Mouse (Mus musculus): ENCODE results near the gene Tiam1.

Tiam1 gene

DNA sequence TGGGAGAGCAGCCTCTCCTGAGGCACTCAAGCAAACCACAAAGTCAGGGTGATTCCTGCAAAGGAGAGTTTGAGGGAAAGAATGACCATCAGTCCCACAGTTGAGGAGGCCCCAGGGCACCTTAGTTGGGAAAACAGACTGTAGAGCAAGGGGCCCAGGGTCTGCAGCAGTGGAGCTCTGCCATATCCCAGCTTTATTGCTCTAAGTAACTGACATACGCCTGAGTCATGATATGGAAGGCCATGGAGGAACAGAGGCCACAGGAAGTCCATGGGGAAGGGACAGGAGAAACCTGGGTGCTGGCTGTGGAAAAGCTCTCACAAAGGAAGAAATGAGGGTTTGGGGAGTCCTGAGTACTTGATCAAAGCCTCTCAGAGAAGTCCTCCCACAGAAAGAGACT lies 189.5 kb downstream of the Tiam1 start:
- no peak for DNase-seq (ENCODE audit: low spot score in 2 of 2)

GRCm38 (mm10) chr16:89952821-89953220 lies 190.7 kb downstream of the Tiam1 start:
- no peak for DNase-seq (ENCODE audit: low spot score in 2 of 2)

- no peak for DNase-seq (ENCODE audit: low spot score in 2 of 2)
Observed at GRCm38 (mm10) chr16:89950754-89951153, 192.8 kb downstream of the Tiam1 start.

GRCm38 (mm10) chr16:89950251-89950650 lies 193.3 kb downstream of the Tiam1 start:
- no peak for DNase-seq (ENCODE audit: low spot score in 2 of 2)

GRCm38 (mm10) chr16:89948040-89948439 lies 195.5 kb downstream of the Tiam1 start:
- DNase-seq (ENCODE audit: low spot score in 2 of 2), result no peak

DNA sequence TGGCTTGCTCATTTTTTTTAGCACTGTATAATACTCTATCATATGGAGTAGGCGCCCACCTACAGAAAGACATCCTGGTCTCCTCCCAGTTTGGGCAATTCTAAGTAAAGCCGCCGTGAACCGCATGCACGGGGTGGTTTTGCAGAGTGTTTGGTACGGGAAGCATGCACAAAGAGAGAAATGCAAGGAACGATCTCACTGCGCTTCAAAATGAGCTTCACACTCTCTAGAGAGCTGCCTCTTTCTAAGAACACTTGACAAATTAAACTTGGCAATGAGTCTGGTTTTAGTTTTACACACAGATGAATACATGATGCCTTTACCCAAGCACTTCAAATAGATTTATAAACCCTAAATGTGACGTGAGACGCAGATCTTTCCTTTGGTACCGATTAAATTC lies 196.8 kb downstream of the Tiam1 start:
- no peak for DNase-seq (ENCODE audit: low spot score in 2 of 2)

GRCm38 (mm10) chr16:89944604-89945283 lies 198.8 kb downstream of the Tiam1 start:
- no peak for DNase-seq (ENCODE audit: low spot score in 2 of 2)

DNA sequence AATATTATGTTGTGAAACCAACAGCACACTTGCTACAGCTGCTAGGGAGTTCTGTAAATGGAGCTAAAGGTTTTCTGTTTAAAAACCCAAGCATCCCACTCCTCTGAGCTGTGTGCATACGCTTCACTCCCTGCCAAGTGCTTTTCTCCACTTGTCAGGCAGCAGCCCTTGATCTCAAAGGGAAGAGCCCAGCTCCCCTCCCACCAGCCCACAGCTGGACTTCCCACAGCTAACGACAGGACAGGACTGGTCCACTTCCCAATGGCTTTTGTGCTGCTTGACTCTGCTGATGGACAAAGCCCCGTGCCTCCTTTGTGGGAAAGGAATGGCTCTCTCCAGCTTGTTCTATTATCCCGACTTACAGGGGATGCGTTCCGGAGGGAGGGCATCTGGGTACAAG lies 199.5 kb downstream of the Tiam1 start:
- DNase-seq (ENCODE audit: low spot score in 2 of 2), result no peak

- DNase-seq (ENCODE audit: low spot score in 2 of 2), result no peak
Observed at GRCm38 (mm10) chr16:89943267-89943971, 200.2 kb downstream of the Tiam1 start.

DNA sequence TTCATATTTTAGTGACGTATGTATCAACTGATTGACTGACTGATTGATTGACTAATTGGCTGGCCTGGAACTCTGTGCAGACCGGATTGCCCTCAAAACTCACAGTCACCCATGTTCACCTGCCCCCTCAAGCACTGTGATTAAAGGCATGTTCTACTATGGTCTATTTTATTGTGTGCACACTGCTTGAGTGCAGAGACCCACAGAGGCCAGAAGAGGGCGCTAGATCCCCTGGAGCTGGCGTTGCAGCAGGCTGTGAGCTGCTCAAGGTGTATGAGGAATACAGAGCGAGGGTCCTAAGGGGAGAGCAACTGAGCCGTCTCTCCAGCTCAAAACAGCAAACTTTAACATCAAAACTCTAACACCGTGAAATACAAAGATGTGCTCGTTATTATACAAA lies 202.9 kb downstream of the Tiam1 start:
- DNase-seq (ENCODE audit: low spot score in 2 of 2), result no peak

DNA sequence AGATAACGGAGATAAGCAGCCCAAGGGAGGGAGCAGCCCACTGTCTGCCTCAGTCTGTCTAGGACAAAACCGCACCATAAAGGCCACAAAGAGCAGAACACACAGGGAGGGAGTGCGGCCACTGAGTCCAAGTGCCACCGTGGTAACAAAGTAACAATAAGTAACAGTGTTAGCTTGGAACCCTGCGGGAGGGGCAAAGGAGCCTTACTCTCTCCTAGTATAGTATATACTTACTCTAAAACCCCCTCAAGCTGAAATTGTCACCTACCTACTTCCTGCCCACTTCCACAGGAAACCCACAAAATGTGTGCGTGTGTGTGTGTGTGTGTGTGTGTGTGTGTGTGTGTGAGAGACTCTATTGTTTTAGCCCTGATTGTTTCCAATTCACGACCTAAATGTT lies 205.3 kb downstream of the Tiam1 start:
- DNase-seq (ENCODE audit: low spot score in 2 of 2), result no peak

GRCm38 (mm10) chr16:89936571-89936970 lies 207.0 kb downstream of the Tiam1 start:
- DNase-seq (ENCODE audit: low spot score in 2 of 2), result no peak

GRCm38 (mm10) chr16:89935398-89935797 lies 208.2 kb downstream of the Tiam1 start:
- no peak for DNase-seq (ENCODE audit: low spot score in 2 of 2)

- DNase-seq (ENCODE audit: low spot score in 2 of 2), result no peak
Observed at GRCm38 (mm10) chr16:89934616-89935015, 209.0 kb downstream of the Tiam1 start.

DNA sequence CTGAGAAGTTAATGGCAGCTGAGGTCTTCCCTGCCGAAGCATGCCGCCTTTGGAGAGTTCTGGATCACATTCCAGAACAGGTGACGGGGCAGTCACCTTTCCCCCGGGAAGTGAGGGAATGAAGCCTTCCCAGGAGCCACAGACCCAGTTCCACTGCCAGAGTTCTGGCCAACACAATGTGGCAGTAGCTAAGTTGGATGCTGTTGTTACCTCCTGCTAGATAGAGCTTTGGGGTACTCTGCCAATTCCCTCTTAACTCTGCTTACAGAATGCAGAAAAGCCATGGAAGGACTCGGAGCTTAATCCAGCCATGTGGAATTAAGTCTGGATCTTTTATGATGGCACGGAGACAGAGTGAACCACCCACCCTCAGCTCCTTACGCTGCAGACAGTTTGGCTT lies 209.6 kb downstream of the Tiam1 start:
- no peak for DNase-seq (ENCODE audit: low spot score in 2 of 2)

GRCm38 (mm10) chr16:89928611-89929010 lies 215.0 kb downstream of the Tiam1 start:
- no peak for DNase-seq (ENCODE audit: low spot score in 2 of 2)

GRCm38 (mm10) chr16:89924249-89924890 lies 219.2 kb downstream of the Tiam1 start:
- DNase-seq (ENCODE audit: low spot score in 2 of 2), result no peak

GRCm38 (mm10) chr16:89923311-89923710 lies 220.3 kb downstream of the Tiam1 start:
- peak in 1 of 2 experiments; percentile 42 for DNase-seq (ENCODE audit: low spot score in 2 of 2)

DNA sequence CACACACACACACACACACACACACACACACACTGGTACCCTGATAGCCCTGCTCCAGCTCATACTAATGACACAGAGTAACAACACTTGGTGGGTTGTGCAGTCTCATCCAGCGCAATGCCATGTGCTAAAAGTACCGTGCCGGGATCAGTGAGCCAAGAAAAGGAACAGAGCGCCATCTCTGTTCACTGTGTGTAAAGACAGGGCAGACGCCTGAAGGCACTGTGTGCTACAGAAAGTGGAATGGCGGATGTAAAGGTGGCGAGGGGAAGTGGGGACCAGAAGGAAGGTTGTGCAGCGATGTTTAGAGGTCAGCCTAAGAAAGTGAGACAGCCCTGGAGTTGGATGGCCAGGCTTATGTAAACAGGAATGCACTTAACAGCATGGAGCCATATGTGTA lies 221.1 kb downstream of the Tiam1 start:
- DNase-seq (ENCODE audit: low spot score in 2 of 2), result peak in 1 of 2 experiments; percentile 57

DNA sequence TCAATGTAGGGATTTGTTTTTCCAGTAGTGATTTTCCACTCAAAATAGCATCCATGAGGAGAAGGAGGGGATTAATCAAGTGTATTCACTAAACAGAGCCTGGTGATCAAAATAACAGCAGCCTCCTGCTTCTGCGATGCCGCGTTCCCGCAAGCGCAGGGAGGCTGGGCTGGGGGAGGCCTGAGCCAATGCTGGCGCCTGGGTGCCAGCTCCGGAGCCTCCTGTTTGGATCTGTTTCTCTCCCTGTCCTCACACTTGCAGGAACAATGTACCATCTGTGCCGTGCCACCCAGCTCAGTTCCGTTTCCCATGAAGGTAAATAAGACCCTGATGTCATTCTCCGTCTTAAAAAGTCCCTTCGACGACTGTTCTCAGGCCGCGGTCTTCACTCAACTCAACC lies 222.2 kb downstream of the Tiam1 start:
- peak in 1 of 2 experiments; percentile 74 for DNase-seq (ENCODE audit: low spot score in 2 of 2)

DNA sequence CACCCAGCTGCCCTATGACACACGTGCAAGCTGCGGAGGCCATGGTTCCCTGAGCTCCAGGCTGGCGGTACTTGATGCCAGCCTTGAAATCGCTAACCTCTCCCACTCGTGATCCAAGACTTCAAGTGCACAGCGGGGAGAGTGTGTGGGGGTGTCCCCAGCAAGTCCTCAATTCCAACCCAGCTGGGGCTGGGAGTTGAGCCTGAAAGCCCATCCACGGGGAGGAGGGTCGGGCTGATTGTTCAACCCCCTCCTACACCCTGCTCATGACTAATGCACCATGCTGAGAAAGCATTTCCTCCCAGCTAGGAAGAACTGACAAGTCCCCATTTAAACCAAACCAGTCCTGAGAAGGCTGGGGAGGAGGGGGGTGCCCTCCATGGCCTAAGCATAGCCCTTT lies 223.2 kb downstream of the Tiam1 start:
- peak in 1 of 2 experiments; percentile 48 for DNase-seq (ENCODE audit: low spot score in 2 of 2)

GRCm38 (mm10) chr16:89917404-89917803 lies 226.2 kb downstream of the Tiam1 start:
- no peak for DNase-seq (ENCODE audit: low spot score in 2 of 2)

DNA sequence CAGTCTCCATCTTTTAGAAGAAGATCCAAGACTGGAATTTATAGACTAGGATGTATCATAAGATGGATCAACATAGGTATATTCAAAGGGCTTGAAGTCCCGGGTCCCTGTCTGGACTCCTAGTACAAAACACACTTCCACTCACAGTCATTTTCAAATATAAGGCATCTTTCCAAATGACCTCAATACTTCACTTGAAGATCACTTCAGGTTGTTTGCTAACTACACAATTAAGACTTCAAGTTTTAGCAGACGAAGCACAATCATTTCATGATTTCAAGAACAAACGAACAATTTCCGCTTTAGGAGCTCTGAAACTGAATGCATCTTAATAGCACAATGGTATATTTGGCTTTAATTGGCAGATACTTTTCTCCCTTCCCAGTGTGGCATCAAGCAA lies 228.6 kb downstream of the Tiam1 start:
- no peak for DNase-seq (ENCODE audit: low spot score in 2 of 2)

All from left cerebral cortex, adult 9 months (tissue).